Mouse (Mus musculus): ENCODE measurements around the gene Cntrl.

Gene Cntrl

DNA sequence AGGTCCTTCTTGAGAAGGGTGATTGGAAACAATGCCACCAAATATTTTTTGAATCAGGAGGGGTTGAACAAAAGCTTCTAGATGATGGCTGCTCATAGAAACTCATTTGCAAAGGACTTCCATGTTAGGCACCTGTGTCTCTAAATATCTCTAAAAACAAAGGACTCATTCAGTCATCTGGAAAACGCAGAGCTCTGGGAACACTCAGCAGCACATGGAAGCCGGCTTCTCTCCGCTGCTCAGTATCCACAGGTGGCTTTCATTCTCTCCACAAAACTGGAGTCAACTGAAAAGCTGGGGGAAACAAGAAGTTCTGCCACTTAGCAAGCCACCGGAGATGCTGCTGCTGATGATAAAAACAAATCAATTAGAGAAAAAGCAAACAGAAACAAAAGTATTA lies 118.9 kb downstream of the Cntrl start:
- no peak for DNase-seq

All from cerebellum, postnatal 14 days (tissue).